Mouse (Mus musculus) stomach, postnatal 0 days (tissue): ENCODE data around the gene Sema7a. TPM values are rescaled to one million over a fixed set of nuclear protein-coding genes. Genes with fewer than 3 reads are reported as not detected.

Source experiments
- ATAC-seq: fragments of 200-750 bp; cut with Nextera tagmentation; 2 replicates; pipeline ENCODE4 v1.8.0; 2017; ENCODE audit not compliant: low FRiP score, low TSS enrichment
- DNase-seq: peaks from one replicate; pipeline ENCODE4 v3.0.0-alpha.2; 2016; ENCODE audit warnings: low spot score
- H3K27ac ChIP-seq: fragments of 300-500 bp; sonication (generic); replicated peaks from 2 replicates; pipeline ENCODE4 v1.5.1; 2014; ENCODE audit warnings: mild to moderate bottlenecking, control low read depth
- H3K27me3 ChIP-seq: fragments of 300-500 bp; sonication (generic); 2 replicates; pipeline ENCODE4 v1.6.1; 2014; ENCODE audit warnings: low read length; ENCODE audit not compliant: control insufficient read depth, insufficient read depth
- H3K36me3 ChIP-seq: fragments of 300-500 bp; sonication (generic); 2 replicates; pipeline ENCODE4 v1.6.1; 2014; ENCODE audit warnings: low read length, mixed read lengths; ENCODE audit not compliant: control insufficient read depth, insufficient read depth
- H3K4me1 ChIP-seq: fragments of 300-500 bp; sonication (generic); replicated peaks from 2 replicates; pipeline ENCODE4 v1.6.1; 2014; ENCODE audit warnings: antibody characterized with exemption; ENCODE audit not compliant: control insufficient read depth, insufficient read depth
- H3K4me2 ChIP-seq: fragments of 300-500 bp; sonication (generic); replicated peaks from 2 replicates; pipeline ENCODE4 v1.6.1; 2014; ENCODE audit warnings: low read depth, mild to moderate bottlenecking, control low read depth, moderate library complexity
- H3K4me3 ChIP-seq: fragments of 300-500 bp; sonication (generic); 2 replicates; pipeline ENCODE4 v1.5.1; 2014; ENCODE audit warnings: low read depth, low read length, control low read depth
- H3K9ac ChIP-seq: fragments of 300-500 bp; sonication (generic); 2 replicates; pipeline ENCODE4 v1.6.1; 2014; ENCODE audit warnings: mild to moderate bottlenecking, low read length, control low read depth, mixed read lengths
- H3K9me3 ChIP-seq: fragments of 300-500 bp; sonication (generic); 2 replicates; pipeline ENCODE4 v1.6.1; 2016; ENCODE audit warnings: low read length; ENCODE audit not compliant: control insufficient read depth
- CTCF ChIP-seq: IDR thresholded peaks from 2 replicates; pipeline ENCODE4 v1.5.1; 2016; ENCODE audit warnings: antibody characterized with exemption, low read depth, mild to moderate bottlenecking, moderate library complexity
- EP300 ChIP-seq: optimal IDR thresholded peaks from 2 replicates; pipeline ENCODE3; 2016; ENCODE audit warnings: antibody characterized with exemption
- WGBS: fragments of 180-500 bp; shearing (Covaris S2); extraction: QIAGEN DNeasy Blood & Tissue Kit; methylation state at CpG from one replicate; pipeline ENCODE4 v1.1.7; 2014; 5-methylcytosine and 5-hydroxymethylcytosine counted together
- polyA plus RNA-seq: library from polyadenylated mRNA; unstranded; fragments of >200 nt; fragmentation: Nextera tagmentation; extraction: Ambion mirVana; gene quantifications from 2 replicates; pipeline ENCODE4 v1.2.1, GENCODE M21; 2015

Sema7a gene
- polyA plus RNA-seq, 1 experiment from 2014 or later = 1.0 TPM

DNA sequence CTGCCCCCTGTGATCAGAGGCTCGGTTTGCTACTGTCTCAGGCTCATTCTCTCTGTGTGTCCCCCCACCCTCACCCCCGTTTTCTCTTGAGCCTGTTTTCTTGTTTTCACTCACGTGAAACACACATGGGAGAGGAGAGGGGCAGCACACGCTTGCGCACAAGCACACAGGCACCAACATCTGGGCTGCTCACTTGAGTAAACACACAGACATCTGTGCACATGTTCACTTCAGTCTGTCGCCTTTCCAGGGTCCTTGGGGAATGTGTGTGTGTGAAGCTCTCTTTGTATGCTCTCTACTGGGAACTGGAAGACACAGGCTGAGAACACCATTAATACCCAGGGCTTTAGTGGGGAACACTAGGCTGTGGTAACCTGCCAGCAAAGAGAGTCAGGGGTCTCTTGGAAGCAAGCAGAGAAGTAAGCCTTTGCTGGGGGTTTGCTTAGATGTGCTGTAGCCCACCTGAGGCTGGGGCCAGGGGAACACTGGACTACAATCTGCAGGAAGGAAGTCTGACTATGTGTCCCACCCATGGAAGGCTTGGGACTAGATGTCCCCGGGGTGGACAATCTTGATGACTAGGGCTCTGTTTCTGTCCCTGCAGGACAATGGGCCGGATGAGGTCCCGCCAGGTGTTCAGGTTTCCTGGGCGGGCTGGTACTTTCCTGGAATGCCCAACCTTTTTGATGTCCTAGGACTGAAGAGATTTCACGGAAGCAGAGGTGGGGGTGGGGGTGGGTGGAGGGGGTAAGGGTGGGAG, 30.0 kb downstream of the Sema7a start:
- TF ChIP-seq CTCF (no peak), EP300 (no peak)
- DNase-seq (no peak), ATAC-seq (no peak)
- Histone ChIP-seq H3K27ac (no peak overlapping the region; the same call in 1 of the 2 replicates), H3K9ac (no peak overlapping the region), H3K36me3 (no peaks in the 10 kb centered on the region), H3K9me3 (no peaks in the 10 kb centered on the region), H3K4me3 (no peak overlapping the region), H3K4me2 (no peak overlapping the region), H3K27me3 (no peaks in the 10 kb centered on the region), H3K4me1 (peaks cover 5% of the 10 kb centered on the region; the same call in 1 of the 2 replicates)
- WGBS = 67% methylated on average over 11 of the region's 11 CpGs

DNA sequence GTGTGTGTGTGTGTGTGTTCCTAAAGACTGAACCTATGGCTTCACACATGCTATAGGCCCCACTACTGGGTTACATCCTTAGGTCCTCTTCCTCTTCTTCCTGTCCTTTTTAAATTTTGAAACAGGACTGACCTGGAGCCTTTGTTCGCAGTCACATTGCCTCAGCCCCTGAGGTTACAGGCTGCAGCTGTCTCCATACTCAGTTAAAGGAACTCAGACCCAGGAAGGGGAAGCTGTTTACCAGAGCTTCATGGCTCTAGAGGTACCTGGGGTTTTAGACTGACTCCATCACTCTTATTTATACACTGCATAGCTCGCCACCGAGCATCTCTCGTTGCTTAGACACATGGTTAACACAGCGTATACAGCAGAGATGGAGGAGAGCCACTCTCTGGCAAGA, 31.5 kb downstream of the Sema7a start:
- 77% methylated on average over 5 of the region's 5 CpGs for WGBS
- H3K4me1 ChIP-seq = peaks cover 5% of the 10 kb centered on the region; the same call in 1 of the 2 replicates

GRCm38 (mm10) chr9:57972141-57972591, 32.3 kb downstream of the Sema7a start:
- H3K9me3 ChIP-seq = no peaks in the 10 kb centered on the region
- H3K9ac ChIP-seq = no peak overlapping the region
- no peak for DNase-seq
- peak overlapping the region; percentile 40; the same call in 1 of the 2 replicates for H3K27ac ChIP-seq
- ATAC-seq = no peak
- no peak overlapping the region for H3K4me2 ChIP-seq
- TF ChIP-seq CTCF = no peak
- TF ChIP-seq EP300 = no peak
- 58% methylated on average over 9 of the region's 9 CpGs for WGBS
- no peaks in the 10 kb centered on the region for H3K27me3 ChIP-seq
- no peak overlapping the region for H3K4me3 ChIP-seq
- H3K4me1 ChIP-seq = peaks cover 5% of the 10 kb centered on the region; the same call in 1 of the 2 replicates
- H3K36me3 ChIP-seq = no peaks in the 10 kb centered on the region

More for the DNA sequence above, 31.5 kb downstream of the Sema7a start:
- H3K9ac ChIP-seq = no peak overlapping the region
- DNase-seq (no peak), ATAC-seq (no peak)
- no peaks in the 10 kb centered on the region for H3K36me3 ChIP-seq
- no peak overlapping the region for H3K27ac ChIP-seq
- H3K27me3 ChIP-seq = no peaks in the 10 kb centered on the region
- TF ChIP-seq EP300 (no peak), CTCF (no peak)
- no peaks in the 10 kb centered on the region for H3K9me3 ChIP-seq
- H3K4me3 ChIP-seq = no peak overlapping the region
- no peak overlapping the region for H3K4me2 ChIP-seq

- Histone ChIP-seq H3K27ac (peak overlapping the region; percentile 78), H3K4me2 (no peak overlapping the region), H3K9ac (no peak overlapping the region), H3K4me3 (no peak overlapping the region), H3K4me1 (peaks cover 5% of the 10 kb centered on the region; the same call in 1 of the 2 replicates), H3K9me3 (no peaks in the 10 kb centered on the region), H3K27me3 (no peaks in the 10 kb centered on the region), H3K36me3 (no peaks in the 10 kb centered on the region)
- no peak for TF ChIP-seq CTCF
- TF ChIP-seq EP300 = no peak
- WGBS = 39% methylated on average over 9 of the region's 9 CpGs
- ATAC-seq (peak; percentile 68), DNase-seq (no peak)
Measured at GRCm38 (mm10) chr9:57972776-57973439, 33.0 kb downstream of the Sema7a start.

DNA sequence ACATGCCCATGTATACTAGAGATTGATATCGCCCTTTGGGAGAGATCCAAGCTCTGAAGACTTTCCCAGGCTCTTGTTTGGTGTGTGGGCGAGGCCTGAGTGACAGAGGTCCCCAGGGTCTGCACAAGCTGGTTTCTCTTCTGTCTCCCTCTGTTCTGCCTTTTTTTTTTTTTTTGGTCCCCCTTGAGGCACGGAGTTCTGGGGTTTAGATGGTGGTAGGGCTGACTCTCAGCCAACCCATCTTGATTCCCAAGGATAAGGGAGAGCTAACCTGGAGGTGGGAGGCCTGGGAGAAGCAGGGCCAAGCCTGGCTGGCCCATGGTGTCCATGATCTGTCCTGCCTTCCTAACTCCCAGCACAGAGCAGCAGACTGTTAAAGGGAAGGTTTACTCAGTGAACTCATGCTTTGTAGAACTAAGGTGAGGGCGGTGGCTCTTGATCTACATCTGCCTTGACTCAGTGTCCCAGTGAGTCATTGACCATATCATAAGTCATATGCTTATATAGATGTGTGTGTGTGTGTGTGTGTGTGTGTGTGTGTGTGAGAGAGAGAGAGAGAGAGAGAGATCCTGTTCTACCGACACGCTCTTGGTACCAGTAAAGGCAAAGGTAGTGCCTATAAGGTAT, 33.6 kb downstream of the Sema7a start:
- Histone ChIP-seq H3K27ac (peak overlapping the region; percentile 78), H3K36me3 (no peaks in the 10 kb centered on the region), H3K4me3 (no peak overlapping the region), H3K4me2 (no peak overlapping the region), H3K9me3 (no peaks in the 10 kb centered on the region), H3K9ac (no peak overlapping the region), H3K4me1 (peaks cover 5% of the 10 kb centered on the region; the same call in 1 of the 2 replicates), H3K27me3 (no peaks in the 10 kb centered on the region)
- no peak for TF ChIP-seq EP300
- TF ChIP-seq CTCF = no peak
- peak; percentile 86 for ATAC-seq
- peak; percentile 58 for DNase-seq
- WGBS = 59% methylated on average over 6 of the region's 6 CpGs
